Mouse (Mus musculus): ENCODE data around the gene Ftcd. TPM values are rescaled to one million over a fixed set of nuclear protein-coding genes. Genes with fewer than 3 reads are reported as not detected.

Ftcd gene
- polyA plus RNA-seq (2014; fragmentation: Nextera tagmentation; extraction: Ambion mirVana) = not detected in 2 replicates

DNA sequence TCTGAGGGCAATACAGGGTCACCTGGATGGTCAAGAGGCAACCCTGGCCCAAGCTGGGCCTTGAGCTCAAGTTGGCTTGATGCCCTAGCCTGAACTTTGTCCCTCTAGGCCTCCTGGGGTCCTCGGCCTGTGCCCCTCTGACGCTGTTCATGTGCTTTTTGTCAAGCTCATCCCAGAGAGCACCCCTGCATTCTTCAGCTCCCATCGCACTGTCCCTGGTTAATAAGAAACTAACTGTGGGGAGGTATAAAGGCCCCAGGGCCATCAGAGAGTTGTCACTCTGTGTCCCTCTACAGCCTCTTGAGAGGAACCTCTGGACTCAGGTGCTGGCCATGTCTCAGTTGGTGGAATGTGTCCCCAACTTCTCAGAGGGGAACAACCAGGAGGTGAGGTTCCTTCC is at the start of gene Ftcd:
Gene Ftcd (plus strand): TSS at position 275 of the 400 bp plus-strand sequence.
- Histone ChIP-seq H3K9me3 (ENCODE audit: control insufficient read depth, low read length) (no peaks in the 10 kb centered on the region), H3K9ac (ENCODE audit: low read length) (no peak within 1 kb of the TSS), H3K4me1 (ENCODE audit: control insufficient read depth, insufficient read depth, low read length) (no peaks in the 10 kb centered on the region), H3K4me3 (ENCODE audit: low read depth, low read length) (no peak within 1 kb of the TSS), H3K27me3 (ENCODE audit: control insufficient read depth, insufficient read depth, low read length) (no peaks in the 10 kb centered on the region), H3K36me3 (ENCODE audit: control insufficient read depth, insufficient read depth, low read length) (no peaks in the 10 kb centered on the region), H3K27ac (ENCODE audit: low read depth, low read length) (no peak within 1 kb of the TSS), H3K4me2 (no peak within 1 kb of the TSS)
- 85% methylated on average over 3 of the region's 3 CpGs for WGBS
- no peak for DNase-seq (ENCODE audit: low spot score, missing footprints)
- ATAC-seq (ENCODE audit: low FRiP score) = no peak

DNA sequence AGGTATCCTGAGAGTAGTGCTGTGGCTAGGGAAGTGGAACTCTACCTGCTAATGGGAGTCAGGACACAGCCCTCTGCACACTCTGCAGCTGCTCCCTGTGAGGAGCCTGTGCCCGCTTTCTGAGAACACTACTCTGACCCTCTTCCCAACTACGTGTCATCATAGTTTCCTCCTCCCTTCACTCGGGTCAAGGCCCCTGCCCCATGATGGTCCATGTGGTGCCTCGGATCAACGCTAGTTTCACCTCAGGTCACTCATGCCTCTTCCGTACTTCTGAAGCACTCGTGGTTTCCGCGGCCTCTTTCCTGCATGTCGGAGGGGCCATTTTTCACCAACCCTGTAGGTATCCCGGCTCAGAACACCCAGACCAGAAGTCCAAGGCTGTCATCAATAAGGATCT is 44.5 kb upstream of the Ftcd start:
- WGBS = 4% methylated on average over 11 of the region's 11 CpGs
- H3K27ac ChIP-seq (ENCODE audit: low read depth, low read length) = peak overlapping the region; percentile 9; the same call in 1 of the 2 replicates
- no peak for DNase-seq (ENCODE audit: low spot score, missing footprints)

DNA sequence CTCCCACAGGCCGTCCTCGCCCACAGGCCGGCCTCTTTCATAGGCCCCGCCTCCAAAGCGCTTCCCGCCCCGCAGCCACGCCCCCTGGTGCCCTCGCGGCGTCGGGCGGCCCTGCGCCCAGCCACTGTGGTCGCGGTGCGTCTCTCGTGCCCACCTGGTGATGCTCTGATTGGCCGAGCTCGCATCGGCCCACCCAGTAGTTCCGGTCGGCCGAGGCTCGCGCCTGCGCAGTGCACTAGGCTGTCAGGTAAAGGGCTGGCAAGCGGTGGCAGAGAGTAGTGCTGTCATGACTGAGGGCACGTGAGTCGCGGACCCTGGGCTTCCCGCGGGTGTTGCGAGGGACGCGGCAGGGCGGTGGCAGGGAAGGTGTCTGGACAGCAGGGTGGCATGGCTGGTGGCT is 44.1 kb upstream of the Ftcd start, which contains the start of gene Lss:
Gene Lss (plus strand): TSS at position 214 of the 400 bp plus-strand sequence.
- peak; percentile 100 for ATAC-seq (ENCODE audit: low FRiP score)
- Histone ChIP-seq H3K27ac (ENCODE audit: low read depth, low read length) (peak within 1 kb of the TSS; percentile 21; the same call in 1 of the 2 replicates), H3K4me1 (ENCODE audit: control insufficient read depth, insufficient read depth, low read length) (peaks cover 14% of the 10 kb centered on the region), H3K4me3 (ENCODE audit: low read depth, low read length) (peak within 1 kb of the TSS; percentile 56), H3K9me3 (ENCODE audit: control insufficient read depth, low read length) (no peaks in the 10 kb centered on the region), H3K9ac (ENCODE audit: low read length) (peak within 1 kb of the TSS; percentile 73), H3K4me2 (peak within 1 kb of the TSS; percentile 78), H3K36me3 (ENCODE audit: control insufficient read depth, insufficient read depth, low read length) (peaks cover 2% of the 10 kb centered on the region; the same call in 1 of the 2 replicates), H3K27me3 (ENCODE audit: control insufficient read depth, insufficient read depth, low read length) (no peaks in the 10 kb centered on the region)
- under 1% methylated on average over 37 of the region's 37 CpGs for WGBS
- peak; percentile 99 for DNase-seq (ENCODE audit: low spot score, missing footprints)

More for the DNA sequence above, 44.5 kb upstream of the Ftcd start:
- Histone ChIP-seq H3K4me3 (ENCODE audit: low read depth, low read length) (peak overlapping the region; percentile 56), H3K4me2 (peak overlapping the region; percentile 78), H3K27me3 (ENCODE audit: control insufficient read depth, insufficient read depth, low read length) (no peaks in the 10 kb centered on the region), H3K9ac (ENCODE audit: low read length) (peak overlapping the region; percentile 59), H3K36me3 (ENCODE audit: control insufficient read depth, insufficient read depth, low read length) (peaks cover 2% of the 10 kb centered on the region; the same call in 1 of the 2 replicates), H3K9me3 (ENCODE audit: control insufficient read depth, low read length) (no peaks in the 10 kb centered on the region), H3K4me1 (ENCODE audit: control insufficient read depth, insufficient read depth, low read length) (peaks cover 14% of the 10 kb centered on the region)
- no peak for ATAC-seq (ENCODE audit: low FRiP score)

DNA sequence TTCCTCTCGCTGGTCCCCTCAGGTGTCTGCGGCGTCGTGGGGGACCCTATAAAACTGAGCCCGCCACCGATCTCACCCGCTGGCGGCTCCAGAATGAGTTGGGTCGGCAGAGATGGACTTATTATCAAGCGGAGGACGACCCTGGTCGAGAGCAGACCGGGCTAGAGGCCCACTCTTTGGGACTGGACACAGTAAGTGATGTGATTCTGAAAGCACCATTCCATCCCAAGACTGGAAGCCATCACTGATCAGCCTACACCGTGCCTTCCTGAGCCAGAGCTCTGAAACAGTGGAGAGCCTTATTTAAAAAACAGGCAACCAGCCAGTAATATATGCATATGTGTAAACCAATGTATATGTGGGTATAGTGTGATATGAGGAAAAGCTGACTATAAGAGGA is 43.6 kb upstream of the Ftcd start:
- Histone ChIP-seq H3K36me3 (ENCODE audit: control insufficient read depth, insufficient read depth, low read length) (peaks cover 2% of the 10 kb centered on the region; the same call in 1 of the 2 replicates), H3K4me1 (ENCODE audit: control insufficient read depth, insufficient read depth, low read length) (peaks cover 14% of the 10 kb centered on the region), H3K9me3 (ENCODE audit: control insufficient read depth, low read length) (no peaks in the 10 kb centered on the region), H3K27me3 (ENCODE audit: control insufficient read depth, insufficient read depth, low read length) (no peaks in the 10 kb centered on the region), H3K9ac (ENCODE audit: low read length) (peak overlapping the region; percentile 73), H3K4me3 (ENCODE audit: low read depth, low read length) (peak overlapping the region; percentile 56), H3K27ac (ENCODE audit: low read depth, low read length) (peak overlapping the region; percentile 21; the same call in 1 of the 2 replicates), H3K4me2 (peak overlapping the region; percentile 78)
- no peak; the same call in 1 of the 2 replicates for ATAC-seq (ENCODE audit: low FRiP score)
- no peak for DNase-seq (ENCODE audit: low spot score, missing footprints)
- WGBS = 2% methylated on average over 14 of the region's 14 CpGs

GRCm38 (mm10) chr10:76535526-76535925 is 39.9 kb upstream of the Ftcd start:
- no peak for ATAC-seq (ENCODE audit: low FRiP score)
- H3K27me3 ChIP-seq (ENCODE audit: control insufficient read depth, insufficient read depth, low read length) = no peaks in the 10 kb centered on the region
- H3K36me3 ChIP-seq (ENCODE audit: control insufficient read depth, insufficient read depth, low read length) = peaks cover 17% of the 10 kb centered on the region
- H3K9ac ChIP-seq (ENCODE audit: low read length) = no peak overlapping the region
- H3K4me1 ChIP-seq (ENCODE audit: control insufficient read depth, insufficient read depth, low read length) = peaks cover 13% of the 10 kb centered on the region
- no peaks in the 10 kb centered on the region for H3K9me3 ChIP-seq (ENCODE audit: control insufficient read depth, low read length)
- DNase-seq (ENCODE audit: low spot score, missing footprints) = no peak
- H3K27ac ChIP-seq (ENCODE audit: low read depth, low read length) = no peak overlapping the region
- WGBS = 96% methylated on average over 7 of the region's 7 CpGs
- no peak overlapping the region for H3K4me3 ChIP-seq (ENCODE audit: low read depth, low read length)
- no peak overlapping the region for H3K4me2 ChIP-seq

DNA sequence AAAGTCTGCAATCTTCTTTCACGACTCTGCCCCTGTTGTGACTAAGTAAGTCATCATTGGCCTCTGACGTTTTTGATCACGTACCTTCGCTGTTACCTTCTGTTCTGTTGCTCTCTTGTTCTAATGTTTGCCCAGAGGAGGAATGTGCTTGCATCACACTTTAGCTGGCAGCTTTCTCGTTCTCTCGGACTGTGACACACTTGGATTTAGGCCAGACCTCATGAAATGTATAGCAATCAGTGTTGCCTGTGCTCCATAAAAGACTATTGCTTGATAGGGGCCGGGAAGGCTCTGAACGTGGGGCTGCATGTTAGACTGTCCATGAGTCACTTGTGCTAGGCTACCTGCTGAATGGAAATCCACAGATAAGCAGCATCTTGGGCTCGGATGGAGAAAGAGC is 37.8 kb upstream of the Ftcd start:
- H3K27me3 ChIP-seq (ENCODE audit: control insufficient read depth, insufficient read depth, low read length) = no peaks in the 10 kb centered on the region
- no peak overlapping the region for H3K4me3 ChIP-seq (ENCODE audit: low read depth, low read length)
- no peak overlapping the region for H3K4me2 ChIP-seq
- no peak for ATAC-seq (ENCODE audit: low FRiP score)
- H3K9me3 ChIP-seq (ENCODE audit: control insufficient read depth, low read length) = no peaks in the 10 kb centered on the region
- no peak overlapping the region for H3K27ac ChIP-seq (ENCODE audit: low read depth, low read length)
- WGBS = 87% methylated on average over 9 of the region's 9 CpGs
- peaks cover 34% of the 10 kb centered on the region for H3K36me3 ChIP-seq (ENCODE audit: control insufficient read depth, insufficient read depth, low read length)
- peaks cover 5% of the 10 kb centered on the region; the same call in 1 of the 2 replicates for H3K4me1 ChIP-seq (ENCODE audit: control insufficient read depth, insufficient read depth, low read length)
- H3K9ac ChIP-seq (ENCODE audit: low read length) = no peak overlapping the region
- no peak for DNase-seq (ENCODE audit: low spot score, missing footprints)

- DNase-seq (ENCODE audit: low spot score, missing footprints) = no peak
- ATAC-seq (ENCODE audit: low FRiP score) = no peak
Measured at GRCm38 (mm10) chr10:76541336-76542085, 33.9 kb upstream of the Ftcd start.

GRCm38 (mm10) chr10:76542636-76543375 is 32.6 kb upstream of the Ftcd start:
- ATAC-seq (ENCODE audit: low FRiP score) (no peak), DNase-seq (ENCODE audit: low spot score, missing footprints) (no peak)
- Histone ChIP-seq H3K27ac (ENCODE audit: low read depth, low read length) (no peak overlapping the region), H3K4me1 (ENCODE audit: control insufficient read depth, insufficient read depth, low read length) (no peaks in the 10 kb centered on the region), H3K9ac (ENCODE audit: low read length) (no peak overlapping the region), H3K36me3 (ENCODE audit: control insufficient read depth, insufficient read depth, low read length) (peaks cover 56% of the 10 kb centered on the region), H3K4me3 (ENCODE audit: low read depth, low read length) (no peak overlapping the region), H3K9me3 (ENCODE audit: control insufficient read depth, low read length) (no peaks in the 10 kb centered on the region), H3K27me3 (ENCODE audit: control insufficient read depth, insufficient read depth, low read length) (no peaks in the 10 kb centered on the region), H3K4me2 (no peak overlapping the region)
- 91% methylated on average over 10 of the region's 10 CpGs for WGBS

More at GRCm38 (mm10) chr10:76541336-76542085, 33.9 kb upstream of the Ftcd start:
- H3K36me3 ChIP-seq (ENCODE audit: control insufficient read depth, insufficient read depth, low read length) = peaks cover 50% of the 10 kb centered on the region
- H3K9ac ChIP-seq (ENCODE audit: low read length) = no peak overlapping the region
- H3K27me3 ChIP-seq (ENCODE audit: control insufficient read depth, insufficient read depth, low read length) = no peaks in the 10 kb centered on the region
- WGBS = 94% methylated on average over 11 of the region's 11 CpGs
- H3K4me3 ChIP-seq (ENCODE audit: low read depth, low read length) = no peak overlapping the region
- H3K9me3 ChIP-seq (ENCODE audit: control insufficient read depth, low read length) = no peaks in the 10 kb centered on the region
- no peak overlapping the region for H3K27ac ChIP-seq (ENCODE audit: low read depth, low read length)
- H3K4me2 ChIP-seq = no peak overlapping the region
- H3K4me1 ChIP-seq (ENCODE audit: control insufficient read depth, insufficient read depth, low read length) = no peaks in the 10 kb centered on the region

- Histone ChIP-seq H3K4me2 (no peak overlapping the region), H3K9ac (ENCODE audit: low read length) (no peak overlapping the region), H3K4me1 (ENCODE audit: control insufficient read depth, insufficient read depth, low read length) (no peaks in the 10 kb centered on the region), H3K27ac (ENCODE audit: low read depth, low read length) (no peak overlapping the region), H3K36me3 (ENCODE audit: control insufficient read depth, insufficient read depth, low read length) (peaks cover 43% of the 10 kb centered on the region), H3K4me3 (ENCODE audit: low read depth, low read length) (no peak overlapping the region), H3K27me3 (ENCODE audit: control insufficient read depth, insufficient read depth, low read length) (no peaks in the 10 kb centered on the region), H3K9me3 (ENCODE audit: control insufficient read depth, low read length) (no peaks in the 10 kb centered on the region)
- no peak for DNase-seq (ENCODE audit: low spot score, missing footprints)
- ATAC-seq (ENCODE audit: low FRiP score) = no peak
- 94% methylated on average over 8 of the region's 8 CpGs for WGBS
Measured at GRCm38 (mm10) chr10:76546566-76546965, 28.9 kb upstream of the Ftcd start.

Measured in midbrain, embryonic 11.5 days (tissue).